ENCODE assay signal across 16 mouse cellular contexts in the genomic region with DNA sequence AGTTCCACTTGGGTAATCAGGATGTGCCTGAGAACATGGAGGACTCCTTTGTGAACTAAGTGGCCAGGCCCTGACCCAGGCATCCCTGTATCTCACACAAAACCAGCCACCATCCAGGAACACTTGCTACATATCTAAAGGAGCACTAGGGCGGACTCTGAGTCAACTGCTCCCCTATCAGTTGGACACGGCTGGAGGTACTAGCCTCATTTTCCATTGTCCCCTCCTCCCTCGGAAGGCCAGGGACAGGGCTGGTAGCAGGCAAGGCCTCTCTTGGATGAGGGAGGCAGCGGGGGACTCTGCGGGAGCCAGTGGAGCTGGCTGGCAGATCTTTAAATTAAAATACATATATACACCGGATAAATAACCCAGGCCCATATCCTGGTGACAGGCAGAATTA. TPM values are rescaled to one million over a fixed set of nuclear protein-coding genes. Genes with fewer than 3 reads are reported as not detected.
A peak's percentile ranks its signal among the peaks of the same experiment; 100 is the strongest.
DNase-seq lines count a peak whose midpoint lies in the region; ATAC-seq lines count a peak whose summit lies in the region.
"Had no signal": no experiment of that assay in that cellular context is flagged by ENCODE, and none has a peak within 500 bp of the region (broad histone marks: within the 10 kb centered on the region; RNA-seq: fewer than 3 reads in every experiment).

No protein-coding gene starts in this region.

- 67% methylated on average over 6 of the region's 6 CpGs for WGBS in hindbrain, embryonic 11.5 days
- 69% methylated on average over 6 of the region's 6 CpGs for WGBS in hindbrain, embryonic 13.5 days
- WGBS in midbrain, embryonic 12.5 days, result 42% methylated on average over 6 of the region's 6 CpGs
- 42% methylated on average over 6 of the region's 6 CpGs for WGBS in midbrain, embryonic 15.5 days
- 32% methylated on average over 6 of the region's 6 CpGs for WGBS in midbrain, embryonic 14.5 days

- no peak overlapping the region for H3K4me3 ChIP-seq in hindbrain, embryonic 11.5 days (ENCODE audit: low read depth, low read length)
- no peak overlapping the region for H3K4me3 ChIP-seq in hindbrain, embryonic 13.5 days
- H3K4me3 ChIP-seq in midbrain, embryonic 12.5 days, result no peak overlapping the region
- H3K4me3 ChIP-seq in midbrain, embryonic 15.5 days, result no peak overlapping the region
- no peak overlapping the region for H3K4me3 ChIP-seq in midbrain, embryonic 14.5 days (replicated peaks; ENCODE audit: low read depth, low read length)
- H3K4me3 ChIP-seq: hindbrain, embryonic 15.5 days had no signal

- no peak overlapping the region for H3K9ac ChIP-seq in hindbrain, embryonic 11.5 days (ENCODE audit: low read depth, low read length)
- H3K9ac ChIP-seq in hindbrain, embryonic 13.5 days, result no peak overlapping the region
- peak overlapping the region; percentile 37 for H3K9ac ChIP-seq in midbrain, embryonic 12.5 days (replicated peaks)
- H3K9ac ChIP-seq in midbrain, embryonic 15.5 days, result no peak overlapping the region
- H3K9ac ChIP-seq in midbrain, embryonic 14.5 days (replicated peaks; ENCODE audit: low read length), result peak overlapping the region; percentile 36; the same call in 1 of the 2 replicates
- H3K9ac ChIP-seq: hindbrain, embryonic 15.5 days had no signal

- H3K36me3 ChIP-seq in hindbrain, embryonic 11.5 days (ENCODE audit: control insufficient read depth, insufficient read depth, low read length), result no peaks in the 10 kb centered on the region
- H3K36me3 ChIP-seq in hindbrain, embryonic 13.5 days, result peaks cover 3% of the 10 kb centered on the region
- peaks cover 3% of the 10 kb centered on the region for H3K36me3 ChIP-seq in midbrain, embryonic 12.5 days
- H3K36me3 ChIP-seq in midbrain, embryonic 15.5 days (replicated peaks), result 0 out of 2 replicates have a peak, but pooled peaks cover 2% of the 10 kb centered on the region
- peaks cover 5% of the 10 kb centered on the region for H3K36me3 ChIP-seq in midbrain, embryonic 14.5 days (ENCODE audit: control insufficient read depth, insufficient read depth, low read length)

- H3K9me3 ChIP-seq in hindbrain, embryonic 11.5 days (ENCODE audit: control insufficient read depth, low read length), result no peaks in the 10 kb centered on the region
- no peaks in the 10 kb centered on the region for H3K9me3 ChIP-seq in hindbrain, embryonic 13.5 days
- no peaks in the 10 kb centered on the region for H3K9me3 ChIP-seq in midbrain, embryonic 12.5 days
- H3K9me3 ChIP-seq in midbrain, embryonic 15.5 days, result no peaks in the 10 kb centered on the region
- no peaks in the 10 kb centered on the region for H3K9me3 ChIP-seq in midbrain, embryonic 14.5 days (ENCODE audit: control insufficient read depth, low read length)
- H3K9me3 ChIP-seq: hindbrain, embryonic 15.5 days had no signal

- peaks cover 2% of the 10 kb centered on the region; the same call in 1 of the 2 replicates for H3K27me3 ChIP-seq in hindbrain, embryonic 11.5 days (ENCODE audit: control insufficient read depth, insufficient read depth, low read length)
- peaks cover 8% of the 10 kb centered on the region; the same call in 1 of the 2 replicates for H3K27me3 ChIP-seq in hindbrain, embryonic 13.5 days
- peaks cover 54% of the 10 kb centered on the region for H3K27me3 ChIP-seq in midbrain, embryonic 12.5 days
- H3K27me3 ChIP-seq in midbrain, embryonic 15.5 days (replicated peaks), result no peaks in the 10 kb centered on the region
- no peaks in the 10 kb centered on the region for H3K27me3 ChIP-seq in midbrain, embryonic 14.5 days (ENCODE audit: control insufficient read depth, insufficient read depth, low read length)
- H3K27me3 ChIP-seq: hindbrain, embryonic 15.5 days had no signal

- no peak overlapping the region for H3K4me2 ChIP-seq in hindbrain, embryonic 11.5 days (replicated peaks; ENCODE audit: low read depth, low read length)
- no peak overlapping the region for H3K4me2 ChIP-seq in hindbrain, embryonic 13.5 days
- H3K4me2 ChIP-seq in midbrain, embryonic 12.5 days (replicated peaks), result peak overlapping the region; percentile 31
- no peak overlapping the region for H3K4me2 ChIP-seq in midbrain, embryonic 15.5 days
- no peak overlapping the region for H3K4me2 ChIP-seq in midbrain, embryonic 14.5 days (ENCODE audit: low read length)
- H3K4me2 ChIP-seq: hindbrain, embryonic 15.5 days had no signal

- H3K27ac ChIP-seq in hindbrain, embryonic 11.5 days (ENCODE audit: low read depth, low read length), result peak overlapping the region; percentile 47; the same call in 1 of the 2 replicates
- H3K27ac ChIP-seq in hindbrain, embryonic 13.5 days, result no peak overlapping the region
- H3K27ac ChIP-seq in midbrain, embryonic 12.5 days (replicated peaks), result peak overlapping the region; percentile 93
- H3K27ac ChIP-seq in midbrain, embryonic 15.5 days, result no peak overlapping the region
- H3K27ac ChIP-seq in midbrain, embryonic 14.5 days (replicated peaks; ENCODE audit: low read depth, low read length), result peak overlapping the region; percentile 70
- H3K27ac ChIP-seq: hindbrain, embryonic 15.5 days had no signal

- peak; percentile 5 for DNase-seq in cerebellum, adult 9-11 months
- DNase-seq in cerebellum, postnatal 25 days, result no peak
- DNase-seq in hindbrain, embryonic 11.5 days (ENCODE audit: low spot score), result no peak
- DNase-seq in midbrain, embryonic 14.5 days, result no peak
- DNase-seq: adrenal gland, adult 8-10 months; cerebellum, adult 8-10 months; gastrocnemius, postnatal 25 days; lung, adult 18-20 months; thymus, postnatal 14 days had no signal

- no peak for ATAC-seq in hindbrain, embryonic 11.5 days (ENCODE audit: low FRiP score)
- ATAC-seq in hindbrain, embryonic 13.5 days (ENCODE audit: low FRiP score), result no peak
- no peak for ATAC-seq in midbrain, embryonic 12.5 days (ENCODE audit: low FRiP score, low read depth)
- no peak for ATAC-seq in midbrain, embryonic 15.5 days (replicated peaks)
- no peak for ATAC-seq in midbrain, embryonic 14.5 days (ENCODE audit: low FRiP score, low TSS enrichment)
- ATAC-seq in CD4-positive, CD25-positive, alpha-beta regulatory T cell, adult 4 months, result no peak
- ATAC-seq: intestine, postnatal 0 days; Patski had no signal

- peaks cover 15% of the 10 kb centered on the region for H3K4me1 ChIP-seq in hindbrain, embryonic 11.5 days (replicated peaks; ENCODE audit: control insufficient read depth, insufficient read depth, low read length)
- H3K4me1 ChIP-seq in hindbrain, embryonic 13.5 days (replicated peaks), result peaks cover 20% of the 10 kb centered on the region
- H3K4me1 ChIP-seq in midbrain, embryonic 12.5 days, result peaks cover 66% of the 10 kb centered on the region
- peaks cover 24% of the 10 kb centered on the region for H3K4me1 ChIP-seq in midbrain, embryonic 15.5 days
- peaks cover 33% of the 10 kb centered on the region for H3K4me1 ChIP-seq in midbrain, embryonic 14.5 days (ENCODE audit: control insufficient read depth, insufficient read depth, low read length)

RNA-seq across cellular contexts. Expression of a gene that starts 14.7 kb away (rescaled TPM):
- polyA plus RNA-seq in hindbrain, embryonic 11.5 days (2014; fragmentation: Nextera tagmentation; extraction: Ambion mirVana), result 24.8 and 34.2 TPM in 2 replicates
- polyA plus RNA-seq in hindbrain, embryonic 13.5 days (2015; fragmentation: Nextera tagmentation; extraction: Ambion mirVana), result 18.8 and 21.4 TPM in 2 replicates
- polyA plus RNA-seq in midbrain, embryonic 12.5 days (2016; fragmentation: Nextera tagmentation; extraction: Ambion mirVana), result 114 and 127 TPM in 2 replicates
- polyA plus RNA-seq in midbrain, embryonic 15.5 days (2015; fragmentation: Nextera tagmentation; extraction: Ambion mirVana), result 53.4 and 54.6 TPM in 2 replicates
- 41.9 and 50.1 TPM in 2 replicates for polyA plus RNA-seq in midbrain, embryonic 14.5 days (2014; fragmentation: Nextera tagmentation; extraction: Ambion mirVana)
- under 1 TPM in 1 of 2 experiments, not detected in 1; 0.28 TPM for polyA plus RNA-seq in CD4-positive, CD25-positive, alpha-beta regulatory T cell, adult 4 months (2017; shearing (Covaris generic))

RNA-seq across cellular contexts. Expression of a gene that starts 21.2 kb away (rescaled TPM):
- polyA plus RNA-seq in hindbrain, embryonic 11.5 days (2014; fragmentation: Nextera tagmentation; extraction: Ambion mirVana), result 7.6 and 9.4 TPM in 2 replicates
- polyA plus RNA-seq in hindbrain, embryonic 13.5 days (2015; fragmentation: Nextera tagmentation; extraction: Ambion mirVana), result 11.9 and 14.1 TPM in 2 replicates
- 12.9 and 13.6 TPM in 2 replicates for polyA plus RNA-seq in midbrain, embryonic 12.5 days (2016; fragmentation: Nextera tagmentation; extraction: Ambion mirVana)
- 13.3 and 14.7 TPM in 2 replicates for polyA plus RNA-seq in midbrain, embryonic 15.5 days (2015; fragmentation: Nextera tagmentation; extraction: Ambion mirVana)
- 5.7 and 9.9 TPM in 2 replicates for polyA plus RNA-seq in midbrain, embryonic 14.5 days (2014; fragmentation: Nextera tagmentation; extraction: Ambion mirVana)
- polyA plus RNA-seq in CD4-positive, CD25-positive, alpha-beta regulatory T cell, adult 4 months (2017; shearing (Covaris generic)), result 10 to 100 TPM; 21.6 to 23.5 TPM

RNA-seq across cellular contexts. Expression of a gene that starts 28.2 kb away (rescaled TPM):
- 83.4 and 90.4 TPM in 2 replicates for polyA plus RNA-seq in hindbrain, embryonic 11.5 days (2014; fragmentation: Nextera tagmentation; extraction: Ambion mirVana)
- polyA plus RNA-seq in hindbrain, embryonic 13.5 days (2015; fragmentation: Nextera tagmentation; extraction: Ambion mirVana), result 364 and 409 TPM in 2 replicates
- polyA plus RNA-seq in midbrain, embryonic 12.5 days (2016; fragmentation: Nextera tagmentation; extraction: Ambion mirVana), result 227 and 233 TPM in 2 replicates
- polyA plus RNA-seq in midbrain, embryonic 15.5 days (2015; fragmentation: Nextera tagmentation; extraction: Ambion mirVana), result 364 and 392 TPM in 2 replicates
- polyA plus RNA-seq in midbrain, embryonic 14.5 days (2014; fragmentation: Nextera tagmentation; extraction: Ambion mirVana), result 295 and 421 TPM in 2 replicates
- polyA plus RNA-seq in CD4-positive, CD25-positive, alpha-beta regulatory T cell, adult 4 months (2017; shearing (Covaris generic)), result 100 to 1,000 TPM; 124 to 272 TPM

RNA-seq across cellular contexts. Expression of a gene that starts 32.3 kb away (rescaled TPM):
- polyA plus RNA-seq in hindbrain, embryonic 11.5 days (2014; fragmentation: Nextera tagmentation; extraction: Ambion mirVana), result 49.4 and 57.3 TPM in 2 replicates
- polyA plus RNA-seq in hindbrain, embryonic 13.5 days (2015; fragmentation: Nextera tagmentation; extraction: Ambion mirVana), result 47.3 and 49.9 TPM in 2 replicates
- polyA plus RNA-seq in midbrain, embryonic 12.5 days (2016; fragmentation: Nextera tagmentation; extraction: Ambion mirVana), result 151 and 195 TPM in 2 replicates
- 56.4 and 59.5 TPM in 2 replicates for polyA plus RNA-seq in midbrain, embryonic 15.5 days (2015; fragmentation: Nextera tagmentation; extraction: Ambion mirVana)
- 51.5 and 65.4 TPM in 2 replicates for polyA plus RNA-seq in midbrain, embryonic 14.5 days (2014; fragmentation: Nextera tagmentation; extraction: Ambion mirVana)
- 10 to 100 TPM; 73.3 to 96.9 TPM for polyA plus RNA-seq in CD4-positive, CD25-positive, alpha-beta regulatory T cell, adult 4 months (2017; shearing (Covaris generic))

RNA-seq across cellular contexts. Expression of a gene that starts 45.9 kb away (rescaled TPM):
- polyA plus RNA-seq in hindbrain, embryonic 11.5 days (2014; fragmentation: Nextera tagmentation; extraction: Ambion mirVana), result 66.7 and 67.1 TPM in 2 replicates
- polyA plus RNA-seq in hindbrain, embryonic 13.5 days (2015; fragmentation: Nextera tagmentation; extraction: Ambion mirVana), result 32.4 and 34.7 TPM in 2 replicates
- polyA plus RNA-seq in midbrain, embryonic 12.5 days (2016; fragmentation: Nextera tagmentation; extraction: Ambion mirVana), result 41.7 and 46.4 TPM in 2 replicates
- polyA plus RNA-seq in midbrain, embryonic 15.5 days (2015; fragmentation: Nextera tagmentation; extraction: Ambion mirVana), result 29.5 and 29.9 TPM in 2 replicates
- 62.6 and 65.6 TPM in 2 replicates for polyA plus RNA-seq in midbrain, embryonic 14.5 days (2014; fragmentation: Nextera tagmentation; extraction: Ambion mirVana)
- polyA plus RNA-seq in CD4-positive, CD25-positive, alpha-beta regulatory T cell, adult 4 months (2017; shearing (Covaris generic)), result 1 to 10 TPM; 4.6 to 8.2 TPM

Comparison
In these comparisons a context has a peak if more than half of its experiments do, and no peak if none do; other contexts are left out.
1. H3K27ac ChIP-seq: peak in hindbrain, embryonic 11.5 days (single experiment), midbrain, embryonic 12.5 days (single experiment) and midbrain, embryonic 14.5 days (single experiment); none in hindbrain, embryonic 13.5 days (single experiment) and midbrain, embryonic 15.5 days (single experiment).
2. H3K9ac ChIP-seq: peak in midbrain, embryonic 12.5 days (single experiment) and midbrain, embryonic 14.5 days (single experiment); none in hindbrain, embryonic 11.5 days (single experiment), hindbrain, embryonic 13.5 days (single experiment) and midbrain, embryonic 15.5 days (single experiment).
3. RNA of a gene that starts 14.7 kb away (polyA plus RNA-seq): 114 to 127 TPM in midbrain, embryonic 12.5 days, 53.4 to 54.6 TPM in midbrain, embryonic 15.5 days, 41.9 to 50.1 TPM in midbrain, embryonic 14.5 days, 24.8 to 34.2 TPM in hindbrain, embryonic 11.5 days and 18.8 to 21.4 TPM in hindbrain, embryonic 13.5 days; 0.28 TPM in CD4-positive, CD25-positive, alpha-beta regulatory T cell, adult 4 months; every median in the first group is over 10 times any median in the second.